Comparison of ENCODE assay signal across 10 mouse cellular contexts in the genomic region with DNA sequence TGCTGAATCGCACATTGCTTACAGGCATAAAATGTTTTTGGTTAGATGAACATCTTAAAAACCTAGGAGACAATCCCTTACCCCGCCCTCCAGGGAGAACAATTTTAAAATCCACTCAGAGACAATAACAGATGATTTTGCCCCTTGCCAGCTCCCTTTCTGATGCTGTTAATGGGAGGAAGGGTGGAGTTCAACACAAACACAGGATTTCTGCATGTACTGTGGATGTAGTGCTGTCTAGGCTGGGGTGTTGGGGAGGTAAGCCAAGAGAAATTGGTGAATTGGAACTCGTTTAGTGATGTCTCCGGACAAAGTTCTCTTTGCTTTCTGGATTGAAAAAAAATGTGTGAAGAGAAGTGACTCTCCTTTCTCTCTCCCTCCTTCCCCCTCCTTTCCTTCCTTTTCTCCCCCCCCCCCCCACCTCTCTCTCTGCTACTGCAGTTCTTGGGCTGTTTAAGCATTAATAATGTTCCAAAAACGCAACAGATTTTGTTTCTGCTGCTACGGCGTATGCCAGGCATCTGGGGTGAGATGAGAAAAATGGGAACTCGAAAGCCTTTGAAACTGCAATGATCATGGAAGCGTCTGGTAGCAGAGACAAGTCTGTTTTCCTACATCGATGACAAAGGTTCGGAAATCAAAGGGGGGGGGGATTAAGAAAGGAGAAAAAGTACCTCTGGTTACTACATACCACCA.
A peak's percentile ranks its signal among the peaks of the same experiment; 100 is the strongest.
DNase-seq lines count a peak whose midpoint lies in the region; ATAC-seq and TF ChIP-seq lines count a peak whose summit lies in the region.
"Had no signal": no experiment of that assay in that cellular context is flagged by ENCODE, and none has a peak within 500 bp of the region (broad histone marks: within the 10 kb centered on the region; RNA-seq: fewer than 3 reads in every experiment).

No protein-coding gene starts in this region.

- H3K27ac ChIP-seq in hindbrain, embryonic 15.5 days (replicated peaks) = peak overlapping the region; percentile 50
- H3K27ac ChIP-seq in hindbrain, embryonic 10.5 days = no peak overlapping the region
- peak overlapping the region; percentile 44; the same call in 1 of the 2 replicates for H3K27ac ChIP-seq in hindbrain, embryonic 16.5 days (ENCODE audit: low read depth, low read length)
- H3K27ac ChIP-seq in intestine, postnatal 0 days (ENCODE audit: low read depth, low read length) = no peak overlapping the region

- no peak overlapping the region for H3K4me2 ChIP-seq in hindbrain, embryonic 15.5 days
- no peak overlapping the region for H3K4me2 ChIP-seq in hindbrain, embryonic 16.5 days (ENCODE audit: low read length)
- H3K4me2 ChIP-seq in intestine, postnatal 0 days (replicated peaks; ENCODE audit: low read depth) = no peak overlapping the region

- no peaks in the 10 kb centered on the region for H3K36me3 ChIP-seq in hindbrain, embryonic 15.5 days
- H3K36me3 ChIP-seq in hindbrain, embryonic 10.5 days = no peaks in the 10 kb centered on the region
- H3K36me3 ChIP-seq in hindbrain, embryonic 16.5 days (ENCODE audit: control insufficient read depth, insufficient read depth, low read length) = no peaks in the 10 kb centered on the region
- no peaks in the 10 kb centered on the region for H3K36me3 ChIP-seq in intestine, postnatal 0 days (ENCODE audit: control insufficient read depth, insufficient read depth)

- H3K9ac ChIP-seq in hindbrain, embryonic 15.5 days = no peak overlapping the region
- no peak overlapping the region for H3K9ac ChIP-seq in hindbrain, embryonic 16.5 days (ENCODE audit: low read depth, low read length)
- H3K9ac ChIP-seq in intestine, postnatal 0 days (ENCODE audit: low read depth, low read length) = no peak overlapping the region

- no peaks in the 10 kb centered on the region for H3K27me3 ChIP-seq in hindbrain, embryonic 15.5 days
- peaks cover 22% of the 10 kb centered on the region; the same call in 1 of the 2 replicates for H3K27me3 ChIP-seq in hindbrain, embryonic 10.5 days (ENCODE audit: insufficient read depth, poor library complexity, severe bottlenecking)
- H3K27me3 ChIP-seq in hindbrain, embryonic 16.5 days (replicated peaks; ENCODE audit: control insufficient read depth, insufficient read depth, low read length) = no peaks in the 10 kb centered on the region
- no peaks in the 10 kb centered on the region for H3K27me3 ChIP-seq in intestine, postnatal 0 days (replicated peaks; ENCODE audit: control insufficient read depth, insufficient read depth, low read length)

- ATAC-seq in hindbrain, embryonic 15.5 days (ENCODE audit: low FRiP score, low read depth) = no peak
- ATAC-seq in hindbrain, embryonic 16.5 days = no peak
- ATAC-seq in megakaryocyte progenitor cell, adult 5-6 weeks (replicated peaks; ENCODE audit: poor library complexity) = no peak
- no peak for ATAC-seq in intestine, postnatal 0 days
- ATAC-seq: activated CD4-positive, CD25-positive, alpha-beta regulatory T cell, adult 4 months had no signal

- peaks cover 29% of the 10 kb centered on the region for H3K4me1 ChIP-seq in hindbrain, embryonic 15.5 days (replicated peaks)
- H3K4me1 ChIP-seq in hindbrain, embryonic 10.5 days (replicated peaks) = peaks cover 21% of the 10 kb centered on the region
- peaks cover 12% of the 10 kb centered on the region for H3K4me1 ChIP-seq in hindbrain, embryonic 16.5 days (ENCODE audit: control insufficient read depth, insufficient read depth, low read depth, low read length)
- no peaks in the 10 kb centered on the region for H3K4me1 ChIP-seq in intestine, postnatal 0 days (replicated peaks; ENCODE audit: control insufficient read depth, insufficient read depth, low read length)

- WGBS in hindbrain, embryonic 15.5 days = 71% methylated on average over 11 of the region's 11 CpGs
- WGBS in hindbrain, embryonic 10.5 days = 87% methylated on average over 11 of the region's 11 CpGs
- WGBS in hindbrain, embryonic 16.5 days = 72% methylated on average over 11 of the region's 11 CpGs
- WGBS in intestine, postnatal 0 days = 82% methylated on average over 11 of the region's 11 CpGs

- TF ChIP-seq CTCF in intestine, postnatal 0 days (IDR thresholded peaks at IDR 0.05; ENCODE audit: low read depth) = no peak

- DNase-seq in cerebellum, postnatal 10 days = peak; percentile 39 to 40
- DNase-seq in cerebellum, adult 8-10 months = no peak
- no peak for DNase-seq in hindbrain, embryonic 10.5 days (ENCODE audit: low spot score)
- DNase-seq in lung, postnatal 10 days = peak; percentile 58
- DNase-seq: thymus, postnatal 4 days had no signal

- H3K4me3 ChIP-seq in hindbrain, embryonic 15.5 days = no peak overlapping the region
- no peak overlapping the region for H3K4me3 ChIP-seq in hindbrain, embryonic 10.5 days
- no peak overlapping the region for H3K4me3 ChIP-seq in hindbrain, embryonic 16.5 days (ENCODE audit: low read length)
- H3K4me3 ChIP-seq in intestine, postnatal 0 days (ENCODE audit: low read depth, low read length) = no peak overlapping the region

- H3K9me3 ChIP-seq in hindbrain, embryonic 15.5 days = no peaks in the 10 kb centered on the region
- no peaks in the 10 kb centered on the region for H3K9me3 ChIP-seq in hindbrain, embryonic 10.5 days
- H3K9me3 ChIP-seq in hindbrain, embryonic 16.5 days (ENCODE audit: control insufficient read depth, low read length) = no peaks in the 10 kb centered on the region
- no peaks in the 10 kb centered on the region for H3K9me3 ChIP-seq in intestine, postnatal 0 days (ENCODE audit: control insufficient read depth)

Comparison
In these comparisons a context has a peak if more than half of its experiments do, and no peak if none do; other contexts are left out.
1. DNase-seq: peak in cerebellum, postnatal 10 days (2 of 2) and lung, postnatal 10 days (single experiment); none in cerebellum, adult 8-10 months (single experiment) and hindbrain, embryonic 10.5 days (single experiment).
2. H3K27ac ChIP-seq: peak in hindbrain, embryonic 15.5 days (single experiment) and hindbrain, embryonic 16.5 days (single experiment); none in hindbrain, embryonic 10.5 days (single experiment) and intestine, postnatal 0 days (single experiment).